Mouse (Mus musculus) spleen, adult 2 months (tissue): ENCODE results near the gene Plp2. TPM values are rescaled to one million over a fixed set of nuclear protein-coding genes. Genes with fewer than 3 reads are reported as not detected.
"Not testable (repeated sequence)": the region's sequence is repeated elsewhere in the genome, so short reads cannot be mapped to it uniquely, and the experiment has no call there.

ENCODE experiments used
- DNase-seq, 2 experiments: peaks; one replicate each; pipeline versions ENCODE4 v3.0.0 to v3.0.0-alpha.2; 2012 to 2021; ENCODE audit warnings: low spot score in 2 of 2, low read depth in 1 of 2
- H3K27ac ChIP-seq: fragments of 200-500 bp; 2 replicates; pipeline ENCODE4 v1.5.1; 2012; ENCODE audit warnings: low read length, inconsistent platforms; ENCODE audit not compliant: insufficient read depth
- H3K27me3 ChIP-seq: fragments of 200-500 bp; 2 replicates; pipeline ENCODE4 v1.6.1; 2012; ENCODE audit warnings: mild to moderate bottlenecking, moderate library complexity, low read length, inconsistent platforms; ENCODE audit not compliant: control insufficient read depth, insufficient read depth
- H3K36me3 ChIP-seq: fragments of 200-500 bp; 2 replicates; pipeline ENCODE4 v1.6.1; 2012; ENCODE audit warnings: mild to moderate bottlenecking, low read length, inconsistent platforms; ENCODE audit not compliant: control insufficient read depth, insufficient read depth
- H3K4me1 ChIP-seq: fragments of 200-500 bp; 2 replicates; pipeline ENCODE4 v1.6.1; 2011; ENCODE audit warnings: inconsistent platforms; ENCODE audit not compliant: control insufficient read depth, insufficient read depth, insufficient read length
- H3K4me3 ChIP-seq: fragments of 200-500 bp; 2 replicates; pipeline ENCODE4 v1.5.1; 2011; ENCODE audit warnings: mild to moderate bottlenecking, inconsistent platforms; ENCODE audit not compliant: insufficient read depth, insufficient read length; ENCODE audit errors: extremely low read depth
- CTCF ChIP-seq: fragments of 200-500 bp; IDR thresholded peaks from 2 replicates; pipeline ENCODE4 v1.5.1; 2011; ENCODE audit warnings: mild to moderate bottlenecking, inconsistent platforms; ENCODE audit not compliant: insufficient read depth, insufficient read length, insufficient replicate concordance; ENCODE audit errors: extremely low read depth
- POLR2A ChIP-seq: fragments of 200-500 bp; IDR thresholded peaks from 2 replicates; pipeline ENCODE4 v1.6.1; 2011; ENCODE audit warnings: low read depth, low read length, inconsistent platforms
- WGBS: fragments of 180-500 bp; shearing (Covaris S2); methylation state at CpG from one replicate; pipeline ENCODE4 v1.1.7; 2018; 5-methylcytosine and 5-hydroxymethylcytosine counted together
- polyA plus RNA-seq: library from polyadenylated mRNA; depleted of rRNA; stranded (reverse); fragments of >200 nt; gene quantifications from 2 replicates; pipeline ENCODE4 v1.2.3, GENCODE M21; 2012; rRNA removed

Plp2 gene
- 88.2 and 90.0 TPM in 2 replicates for polyA plus RNA-seq

- WGBS: 34% methylated on average over 36 of the region's 36 CpGs
- TF ChIP-seq CTCF (no peak), POLR2A (no peak)
Observed at GRCm38 (mm10) chrX:7670921-7671623, at the start of gene Plp2. Plp2 (minus strand) TSS chrX:7671390.

GRCm38 (mm10) chrX:7716058-7716457 lies 44.9 kb upstream of the Plp2 start:
- not testable (repeated sequence) for H3K27me3 ChIP-seq, H3K4me1 ChIP-seq, H3K36me3 ChIP-seq, H3K27ac ChIP-seq, H3K4me3 ChIP-seq, DNase-seq
- 38% methylated on average over 1 of the region's 1 CpGs for WGBS

More at GRCm38 (mm10) chrX:7670921-7671623, at the start of gene Plp2:
- peaks cover 11% of the 10 kb centered on the region for H3K36me3 ChIP-seq
- peak within 1 kb of the TSS; percentile 91 for H3K4me3 ChIP-seq
- peaks cover 7% of the 10 kb centered on the region; the same call in 1 of the 2 replicates for H3K4me1 ChIP-seq
- peak in 1 of 2 experiments; percentile 56 for DNase-seq
- H3K27ac ChIP-seq: peak within 1 kb of the TSS; percentile 88
- H3K27me3 ChIP-seq: no peaks in the 10 kb centered on the region

DNA sequence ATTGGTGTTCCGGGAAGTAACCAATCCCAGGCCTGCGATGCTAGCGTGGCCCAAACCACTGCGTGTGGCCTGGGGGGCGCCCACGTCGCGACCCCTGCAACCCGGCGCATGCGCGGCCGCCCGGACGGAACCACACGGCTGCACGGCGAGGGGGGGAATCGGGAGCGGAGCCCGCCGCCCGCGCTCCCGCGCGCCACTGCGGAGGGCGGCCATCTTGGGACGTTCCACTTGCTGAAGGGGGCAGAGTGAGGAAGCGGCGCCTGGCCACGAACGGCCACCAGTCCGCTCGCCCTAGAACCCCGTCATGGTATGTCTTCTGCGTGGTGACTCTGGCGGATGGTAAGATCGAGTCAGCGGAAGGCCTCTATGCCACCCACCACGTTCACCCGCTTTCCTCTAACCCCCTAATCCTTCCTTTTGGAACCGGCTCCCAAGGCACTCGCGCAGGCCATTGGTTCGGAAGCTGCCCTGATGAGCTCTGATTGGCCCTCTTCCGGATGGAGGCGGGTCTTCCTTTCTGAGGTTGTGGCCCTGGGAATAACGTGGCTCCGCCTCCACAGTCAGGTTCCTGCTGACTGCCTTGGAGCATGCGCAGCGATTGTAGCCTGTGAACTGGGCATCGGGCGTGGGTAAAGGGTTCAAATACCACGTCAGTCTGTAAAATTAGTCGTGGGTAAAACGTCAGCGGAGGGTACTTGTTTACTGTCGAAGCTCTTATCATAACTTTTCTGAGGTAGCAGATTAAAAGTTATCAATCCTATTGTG lies 43.1 kb upstream of the Plp2 start, which contains the start of gene Wdr45:
Gene Wdr45, plus strand, starts transcription at position 199 of the 765 bp plus-strand sequence.
- not testable (repeated sequence) for H3K36me3 ChIP-seq, H3K4me1 ChIP-seq, H3K27me3 ChIP-seq
- Histone ChIP-seq H3K4me3 (peak within 1 kb of the TSS; percentile 40; the same call in 1 of the 2 replicates), H3K27ac (peak within 1 kb of the TSS; percentile 74; the same call in 1 of the 2 replicates)
- WGBS: 30% methylated on average over 47 of the region's 60 CpGs
- peak; percentile 89 to 92 for DNase-seq

GRCm38 (mm10) chrX:7713764-7714134 lies 42.6 kb upstream of the Plp2 start:
- not testable (repeated sequence) for DNase-seq, H3K36me3 ChIP-seq, H3K4me1 ChIP-seq, H3K27ac ChIP-seq, H3K27me3 ChIP-seq
- peak overlapping the region; percentile 40; the same call in 1 of the 2 replicates for H3K4me3 ChIP-seq
- WGBS: 28% methylated on average over 6 of the region's 12 CpGs

DNA sequence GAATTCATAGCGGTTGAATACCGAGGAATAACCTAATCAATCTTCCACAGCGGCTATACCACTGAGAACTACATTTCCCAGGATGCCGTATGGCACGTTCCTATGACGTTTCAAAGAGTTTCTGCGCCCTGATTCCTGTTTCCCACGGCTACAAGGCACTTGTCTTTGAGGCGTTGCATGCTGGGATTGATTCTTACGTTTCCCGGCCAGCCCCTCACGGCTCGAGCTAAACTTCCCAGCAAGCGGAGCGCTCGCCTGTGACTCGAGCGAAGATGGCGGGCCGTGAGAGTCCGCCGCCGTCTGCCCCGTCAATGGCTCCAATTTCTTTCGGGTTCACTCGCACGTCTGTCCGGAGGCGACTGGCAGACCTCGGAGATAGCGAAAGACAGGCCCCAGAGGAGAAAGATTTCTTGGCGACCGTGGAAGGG lies 25.8 kb upstream of the Plp2 start, which contains the start of gene Gpkow:
Gene Gpkow, plus strand, starts transcription at position 178 of the 428 bp plus-strand sequence.
- TF ChIP-seq POLR2A: peak; percentile 31; the same call in 1 of the 2 replicates
- no peak for TF ChIP-seq CTCF

GRCm38 (mm10) chrX:7696520-7696919 lies 25.3 kb upstream of the Plp2 start:
- Histone ChIP-seq H3K4me3 (no peak overlapping the region), H3K36me3 (peaks cover 2% of the 10 kb centered on the region; the same call in 1 of the 2 replicates), H3K27me3 (no peaks in the 10 kb centered on the region), H3K4me1 (no peaks in the 10 kb centered on the region), H3K27ac (no peak overlapping the region)
- DNase-seq: no peak
- TF ChIP-seq POLR2A: no peak
- 52% methylated on average over 6 of the region's 6 CpGs for WGBS

More for the DNA sequence above, 25.8 kb upstream of the Plp2 start, which contains the start of gene Gpkow:
- Histone ChIP-seq H3K4me1 (no peaks in the 10 kb centered on the region), H3K36me3 (peaks cover 3% of the 10 kb centered on the region), H3K27me3 (no peaks in the 10 kb centered on the region), H3K27ac (peak within 1 kb of the TSS; percentile 73; the same call in 1 of the 2 replicates), H3K4me3 (peak within 1 kb of the TSS; percentile 80)
- 20% methylated on average over 33 of the region's 33 CpGs for WGBS
- peak; percentile 78 to 80 for DNase-seq

DNA sequence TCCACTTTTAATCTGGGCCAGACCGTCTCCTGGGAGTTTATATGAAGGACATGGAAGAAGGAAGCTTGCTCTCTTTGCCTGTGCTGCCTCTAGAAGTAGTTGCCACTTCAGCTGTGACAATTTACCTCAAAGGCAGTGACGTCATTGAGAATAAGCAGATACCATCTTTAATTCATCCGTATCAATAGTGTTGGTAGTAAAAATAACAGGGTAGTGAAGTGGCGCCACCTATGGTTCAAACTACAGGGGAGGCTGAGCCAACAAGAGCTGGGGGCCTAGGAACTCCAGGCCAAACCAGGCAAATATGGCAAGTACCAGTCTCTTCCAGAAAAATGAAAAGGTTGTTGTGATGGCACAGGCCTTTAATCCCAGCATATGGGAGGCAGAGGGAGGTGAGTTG lies 21.7 kb upstream of the Plp2 start:
- DNase-seq: peak; percentile 36 to 54
- no peak overlapping the region for H3K27ac ChIP-seq
- 37% methylated on average over 4 of the region's 4 CpGs for WGBS
- H3K36me3 ChIP-seq: no peaks in the 10 kb centered on the region
- no peak for TF ChIP-seq POLR2A
- TF ChIP-seq CTCF: no peak; the same call in 1 of the 2 replicates
- H3K27me3 ChIP-seq: no peaks in the 10 kb centered on the region
- H3K4me3 ChIP-seq: no peak overlapping the region; the same call in 1 of the 2 replicates
- no peaks in the 10 kb centered on the region for H3K4me1 ChIP-seq
